ENCODE assay signal across 13 mouse cellular contexts in genomic region chr14:47000096-47000736, GRCm38 (mm10).
DNase-seq lines count a peak whose midpoint lies in the region; ATAC-seq lines count a peak whose summit lies in the region.
"Had no signal": no experiment of that assay in that cellular context is flagged by ENCODE, and none has a peak within 500 bp of the region (broad histone marks: within the 10 kb centered on the region; RNA-seq: fewer than 3 reads in every experiment).

No protein-coding gene starts in this region.

- peak overlapping the region; percentile 13; the same call in 1 of the 2 replicates for H3K27ac ChIP-seq in forebrain, embryonic 15.5 days (replicated peaks)
- no peak overlapping the region for H3K27ac ChIP-seq in forebrain, embryonic 13.5 days
- H3K27ac ChIP-seq in kidney, embryonic 16.5 days (ENCODE audit: low read length) = no peak overlapping the region
- peak overlapping the region; percentile 64 for H3K27ac ChIP-seq in heart, embryonic 16.5 days (ENCODE audit: low read length)
- H3K27ac ChIP-seq: forebrain, embryonic 10.5 days; hindbrain, embryonic 13.5 days; limb, embryonic 10.5 days had no signal

- H3K36me3 ChIP-seq in forebrain, embryonic 15.5 days = no peaks in the 10 kb centered on the region
- H3K36me3 ChIP-seq in forebrain, embryonic 13.5 days (ENCODE audit: poor library complexity, severe bottlenecking) = no peaks in the 10 kb centered on the region
- no peaks in the 10 kb centered on the region for H3K36me3 ChIP-seq in kidney, embryonic 16.5 days (ENCODE audit: insufficient read depth, low read length)
- H3K36me3 ChIP-seq in heart, embryonic 16.5 days (ENCODE audit: control insufficient read depth, insufficient read depth) = no peaks in the 10 kb centered on the region
- H3K36me3 ChIP-seq: forebrain, embryonic 10.5 days; hindbrain, embryonic 13.5 days; limb, embryonic 10.5 days had no signal

- no peaks in the 10 kb centered on the region for H3K27me3 ChIP-seq in forebrain, embryonic 15.5 days
- H3K27me3 ChIP-seq in forebrain, embryonic 13.5 days = no peaks in the 10 kb centered on the region
- no peaks in the 10 kb centered on the region for H3K27me3 ChIP-seq in kidney, embryonic 16.5 days (ENCODE audit: insufficient read depth, low read length)
- no peaks in the 10 kb centered on the region for H3K27me3 ChIP-seq in heart, embryonic 16.5 days (ENCODE audit: control insufficient read depth, insufficient read depth, low read length)
- H3K27me3 ChIP-seq: hindbrain, embryonic 13.5 days; Patski had no signal

- 69% methylated on average over 8 of the region's 11 CpGs for WGBS in forebrain, embryonic 15.5 days
- whole genome bisulfite sequencing in forebrain, embryonic 13.5 days = 86% methylated on average over 10 of the region's 11 CpGs
- 81% methylated on average over 8 of the region's 11 CpGs for WGBS in kidney, embryonic 16.5 days
- WGBS in heart, embryonic 16.5 days = 50% methylated on average over 11 of the region's 11 CpGs

- DNase-seq in kidney, adult 9 months = peak; percentile 33
- peak; percentile 1 to 2 for DNase-seq in B cell, adult 2 months
- no peak for DNase-seq in spleen, adult 12 weeks (ENCODE audit: low spot score)
- DNase-seq in Muller cell, postnatal 12 days (ENCODE audit: inconsistent ontology term) = no peak
- DNase-seq: right cerebral cortex, adult 18-20 months had no signal

- ATAC-seq in forebrain, embryonic 15.5 days (replicated peaks) = peak; percentile 14; the same call in 1 of the 2 replicates
- no peak for ATAC-seq in forebrain, embryonic 13.5 days
- ATAC-seq in kidney, embryonic 16.5 days (ENCODE audit: low FRiP score, low TSS enrichment) = no peak
- no peak for ATAC-seq in heart, embryonic 16.5 days (replicated peaks; ENCODE audit: extremely low read depth, insufficient read depth, low FRiP score)
- ATAC-seq: Patski had no signal

- no peaks in the 10 kb centered on the region for H3K9me3 ChIP-seq in forebrain, embryonic 15.5 days
- no peaks in the 10 kb centered on the region for H3K9me3 ChIP-seq in forebrain, embryonic 13.5 days (replicated peaks)
- no peaks in the 10 kb centered on the region for H3K9me3 ChIP-seq in kidney, embryonic 16.5 days (ENCODE audit: low read length)
- H3K9me3 ChIP-seq in heart, embryonic 16.5 days (replicated peaks; ENCODE audit: control insufficient read depth, low read length) = no peaks in the 10 kb centered on the region
- H3K9me3 ChIP-seq: forebrain, embryonic 10.5 days; hindbrain, embryonic 13.5 days; limb, embryonic 10.5 days had no signal

- H3K9ac ChIP-seq in forebrain, embryonic 15.5 days (replicated peaks) = no peak overlapping the region
- no peak overlapping the region for H3K9ac ChIP-seq in forebrain, embryonic 13.5 days
- no peak overlapping the region for H3K9ac ChIP-seq in kidney, embryonic 16.5 days (replicated peaks; ENCODE audit: low read length)
- H3K9ac ChIP-seq in heart, embryonic 16.5 days (ENCODE audit: low read length) = 0 out of 2 replicates have a peak overlapping the region, but pooled peaks have one; percentile 26
- H3K9ac ChIP-seq: hindbrain, embryonic 13.5 days had no signal

- no peak overlapping the region for H3K4me3 ChIP-seq in forebrain, embryonic 15.5 days
- H3K4me3 ChIP-seq in forebrain, embryonic 13.5 days = no peak overlapping the region
- no peak overlapping the region for H3K4me3 ChIP-seq in kidney, embryonic 16.5 days (ENCODE audit: low read length)
- no peak overlapping the region for H3K4me3 ChIP-seq in heart, embryonic 16.5 days (ENCODE audit: low read length)
- H3K4me3 ChIP-seq: forebrain, embryonic 10.5 days; hindbrain, embryonic 13.5 days; limb, embryonic 10.5 days had no signal

- peaks cover 12% of the 10 kb centered on the region for H3K4me1 ChIP-seq in forebrain, embryonic 15.5 days
- peaks cover 14% of the 10 kb centered on the region for H3K4me1 ChIP-seq in forebrain, embryonic 13.5 days
- 0 out of 2 replicates have a peak, but pooled peaks cover 3% of the 10 kb centered on the region for H3K4me1 ChIP-seq in kidney, embryonic 16.5 days (ENCODE audit: insufficient read depth, low read length)
- peaks cover 28% of the 10 kb centered on the region for H3K4me1 ChIP-seq in heart, embryonic 16.5 days (ENCODE audit: control insufficient read depth, insufficient read depth, low read length)

- H3K4me2 ChIP-seq in forebrain, embryonic 15.5 days (replicated peaks) = no peak overlapping the region
- no peak overlapping the region for H3K4me2 ChIP-seq in forebrain, embryonic 13.5 days
- H3K4me2 ChIP-seq in kidney, embryonic 16.5 days (replicated peaks; ENCODE audit: low read depth, low read length) = no peak overlapping the region
- peak overlapping the region; percentile 46 for H3K4me2 ChIP-seq in heart, embryonic 16.5 days (ENCODE audit: low read depth, low read length)
- H3K4me2 ChIP-seq: hindbrain, embryonic 13.5 days had no signal

Comparison
In these comparisons a context has a peak if more than half of its experiments do, and no peak if none do; other contexts are left out.
1. H3K27ac ChIP-seq: peak in forebrain, embryonic 15.5 days (single experiment) and heart, embryonic 16.5 days (single experiment); none in forebrain, embryonic 13.5 days (single experiment) and kidney, embryonic 16.5 days (single experiment).
2. DNase-seq: peak in kidney, adult 9 months (single experiment) and B cell, adult 2 months (2 of 2); none in spleen, adult 12 weeks (single experiment) and Muller cell, postnatal 12 days (single experiment).